Mouse (Mus musculus) liver, embryonic 13.5 days (tissue): ENCODE data around the gene Usp6nl. TPM values are rescaled to one million over a fixed set of nuclear protein-coding genes. Genes with fewer than 3 reads are reported as not detected.

Experiments used
- ATAC-seq: fragments of 200-750 bp; cut with Nextera tagmentation; 2 replicates; pipeline ENCODE4 v1.8.0; 2017; ENCODE audit warnings: low read depth, mild to moderate bottlenecking, moderate number of reproducible peaks, moderate library complexity
- DNase-seq: peaks from one replicate; pipeline ENCODE4 v3.0.0; 2022
- H3K27ac ChIP-seq: fragments of 300-500 bp; sonication (generic); 2 replicates; pipeline ENCODE4 v1.5.1; 2015; ENCODE audit warnings: moderate library complexity, mild to moderate bottlenecking, inconsistent platforms
- H3K27me3 ChIP-seq: fragments of 300-500 bp; sonication (generic); 2 replicates; pipeline ENCODE4 v1.6.1; 2015; ENCODE audit warnings: mild to moderate bottlenecking, inconsistent platforms
- H3K36me3 ChIP-seq: fragments of 300-500 bp; sonication (generic); 2 replicates; pipeline ENCODE4 v1.6.1; 2015; ENCODE audit warnings: mild to moderate bottlenecking, inconsistent platforms
- H3K4me1 ChIP-seq: fragments of 300-500 bp; sonication (generic); replicated peaks from 2 replicates; pipeline ENCODE4 v1.6.1; 2015; ENCODE audit warnings: inconsistent platforms
- H3K4me2 ChIP-seq: fragments of 300-500 bp; sonication (generic); 2 replicates; pipeline ENCODE4 v1.6.1; 2015; ENCODE audit warnings: inconsistent platforms, mild to moderate bottlenecking, moderate library complexity
- H3K4me3 ChIP-seq: fragments of 300-500 bp; sonication (generic); replicated peaks from 2 replicates; pipeline ENCODE4 v1.5.1; 2015; ENCODE audit warnings: mild to moderate bottlenecking, inconsistent platforms
- H3K9ac ChIP-seq: fragments of 300-500 bp; sonication (generic); 2 replicates; pipeline ENCODE4 v1.6.1; 2015; ENCODE audit warnings: mild to moderate bottlenecking, inconsistent platforms
- H3K9me3 ChIP-seq: fragments of 300-500 bp; sonication (generic); replicated peaks from 2 replicates; pipeline ENCODE4 v1.6.1; 2016; ENCODE audit warnings: inconsistent platforms
- WGBS: fragments of 180-500 bp; shearing (Covaris S2); methylation state at CpG from one replicate; pipeline ENCODE4 v1.1.7; 2015; ENCODE audit not compliant: insufficient replicate concordance; 5-methylcytosine and 5-hydroxymethylcytosine counted together
- polyA plus RNA-seq: library from polyadenylated mRNA; unstranded; fragments of >200 nt; fragmentation: Nextera tagmentation; extraction: Ambion mirVana; gene quantifications from 2 replicates; pipeline ENCODE4 v1.2.1, GENCODE M21; 2015

The Usp6nl gene
- polyA plus RNA-seq, 1 experiment from 2014 or later, result 3.4 TPM

DNA sequence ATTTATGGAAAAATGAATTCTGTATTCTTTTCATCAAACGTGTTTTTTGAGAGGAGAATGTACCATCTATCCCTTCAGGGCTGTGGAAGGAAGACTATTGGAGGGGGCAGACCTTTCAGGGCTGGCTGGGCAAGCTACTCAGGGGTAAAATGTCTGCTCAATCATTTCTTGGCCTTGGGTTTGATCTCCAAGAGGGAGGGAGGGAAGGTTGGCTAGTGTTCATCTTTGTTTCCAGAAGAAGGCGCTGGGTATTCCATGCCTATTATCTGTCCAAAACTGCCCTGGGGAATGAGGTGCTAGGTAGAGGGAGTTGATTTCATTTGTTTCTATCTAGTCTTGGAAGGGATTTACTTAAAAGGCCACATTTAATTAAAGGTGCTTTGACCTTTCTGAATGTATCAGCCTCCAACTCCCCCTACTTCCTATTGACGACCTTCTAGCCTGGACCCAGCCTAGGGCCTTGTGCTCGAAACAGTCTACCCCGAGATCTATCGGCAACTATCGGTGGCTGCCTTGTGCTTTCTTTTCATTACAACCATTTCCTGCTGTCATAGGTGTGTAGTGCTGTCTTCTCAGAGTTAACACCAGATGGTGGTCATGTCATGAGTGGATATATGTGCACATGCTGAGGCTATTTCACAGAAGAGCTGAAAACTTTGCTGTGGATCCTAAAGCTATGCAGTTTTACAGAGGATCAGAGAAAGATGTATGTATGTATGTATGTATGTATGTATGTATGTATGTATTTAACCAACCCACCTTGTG is 28.6 kb downstream of the Usp6nl start:
- ATAC-seq (no peak), DNase-seq (no peak)
- Histone ChIP-seq H3K4me2 (no peak overlapping the region), H3K4me3 (no peak overlapping the region), H3K27me3 (no peaks in the 10 kb centered on the region), H3K27ac (no peak overlapping the region), H3K9ac (no peak overlapping the region), H3K36me3 (peaks cover 2% of the 10 kb centered on the region), H3K9me3 (no peaks in the 10 kb centered on the region; the same call in 1 of the 2 replicates), H3K4me1 (peaks cover 35% of the 10 kb centered on the region)
- 79% methylated on average over 7 of the region's 7 CpGs for WGBS

DNA sequence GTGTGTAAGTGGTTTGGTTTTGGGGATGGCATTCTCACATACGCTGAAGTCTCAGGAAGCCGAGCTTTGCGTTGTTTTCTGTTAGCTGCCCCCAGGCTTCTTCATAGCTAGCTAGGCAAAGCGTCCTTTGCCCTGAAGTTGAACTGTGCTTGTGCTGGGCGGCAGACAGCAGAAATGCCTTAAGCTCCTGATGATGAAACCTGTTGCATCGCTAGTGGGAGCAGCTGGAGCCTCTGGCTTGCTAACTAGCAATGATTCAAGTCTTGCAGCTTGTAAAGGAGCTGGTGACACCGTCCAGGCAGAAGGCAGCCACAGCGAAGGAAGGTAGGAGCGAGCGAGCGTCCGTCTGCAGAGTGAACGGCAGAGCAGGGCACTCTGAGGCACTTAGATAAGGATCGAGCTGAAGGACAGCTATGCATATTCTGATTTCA is 30.1 kb downstream of the Usp6nl start:
- DNase-seq, result no peak
- Histone ChIP-seq H3K9me3 (no peaks in the 10 kb centered on the region), H3K9ac (no peak overlapping the region), H3K4me3 (no peak overlapping the region), H3K27ac (0 out of 2 replicates have a peak overlapping the region, but pooled peaks have one; percentile 15), H3K4me1 (peaks cover 41% of the 10 kb centered on the region), H3K27me3 (no peaks in the 10 kb centered on the region), H3K36me3 (no peaks in the 10 kb centered on the region), H3K4me2 (peak overlapping the region; percentile 29)
- WGBS, result 36% methylated on average over 14 of the region's 14 CpGs
- 0 out of 2 replicates have a peak, but pooled peaks have one; percentile 36 for ATAC-seq

DNA sequence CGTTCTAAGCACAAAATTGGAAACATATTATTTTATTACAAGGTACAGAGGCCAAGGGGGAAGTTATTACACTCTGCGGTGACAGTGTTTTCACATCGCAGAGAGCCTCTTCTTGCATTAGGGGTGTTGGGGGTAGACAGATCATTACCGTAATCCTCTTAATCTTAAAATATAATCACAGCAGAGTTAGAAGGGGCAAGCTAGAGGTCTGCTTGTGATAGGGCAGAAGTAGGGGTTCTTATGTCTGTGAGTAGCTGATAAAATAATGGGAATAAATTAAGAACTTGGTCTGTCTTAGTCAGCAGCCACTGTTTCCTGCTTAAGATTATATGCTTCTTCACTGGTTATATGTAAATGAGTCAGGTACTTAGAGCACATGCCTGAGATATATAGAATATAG is 30.6 kb downstream of the Usp6nl start:
- 38% methylated on average over 4 of the region's 4 CpGs for WGBS
- Histone ChIP-seq H3K4me1 (peaks cover 45% of the 10 kb centered on the region), H3K9me3 (no peaks in the 10 kb centered on the region), H3K9ac (no peak overlapping the region), H3K27ac (no peak overlapping the region), H3K27me3 (no peaks in the 10 kb centered on the region), H3K36me3 (no peaks in the 10 kb centered on the region), H3K4me2 (peak overlapping the region; percentile 29), H3K4me3 (no peak overlapping the region)
- DNase-seq, result no peak
- peak; percentile 45 for ATAC-seq

DNA sequence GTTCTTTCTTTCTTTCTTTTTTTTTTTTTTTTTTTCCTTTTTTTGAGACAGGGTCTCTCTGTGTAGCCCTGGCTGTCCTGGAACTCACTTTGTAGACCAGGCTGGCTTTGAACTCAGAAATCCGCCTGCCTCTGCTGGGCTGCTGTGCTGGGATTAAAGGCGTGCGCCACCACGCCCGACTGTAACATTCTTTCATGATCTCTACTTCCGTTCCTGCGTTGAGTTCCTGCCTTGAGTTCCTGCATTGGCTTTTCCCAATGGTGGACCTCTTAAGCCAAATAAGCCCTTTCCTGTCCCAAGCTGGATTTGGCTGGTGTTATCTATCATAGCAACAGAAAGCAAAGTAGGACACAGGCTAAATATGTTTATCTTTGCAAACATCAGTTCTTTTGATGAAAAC is 34.8 kb downstream of the Usp6nl start:
- no peaks in the 10 kb centered on the region for H3K9me3 ChIP-seq
- ATAC-seq, result no peak
- WGBS, result 86% methylated on average over 7 of the region's 7 CpGs

DNA sequence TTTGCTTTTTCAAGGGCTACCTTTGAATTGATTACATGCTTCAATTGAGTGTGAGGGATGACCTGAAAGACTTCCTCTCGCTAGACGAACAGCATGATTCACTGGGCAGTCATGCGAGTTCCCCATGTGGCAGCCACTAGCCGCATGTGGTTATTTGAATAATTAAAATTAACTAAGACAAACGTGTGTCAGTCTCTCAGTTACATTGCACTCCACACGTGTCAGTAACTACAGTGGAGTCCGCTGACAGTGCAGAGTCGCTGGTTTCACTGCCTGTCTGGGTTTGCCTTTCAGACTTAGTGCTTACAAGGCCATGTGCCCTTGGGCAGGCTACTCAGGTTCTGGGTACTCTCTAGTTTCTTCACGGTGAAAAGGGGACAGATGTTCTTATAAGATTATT is 37.2 kb downstream of the Usp6nl start:
- no peak overlapping the region for H3K9ac ChIP-seq
- 66% methylated on average over 9 of the region's 9 CpGs for WGBS
- no peaks in the 10 kb centered on the region for H3K27me3 ChIP-seq
- H3K4me1 ChIP-seq, result peaks cover 51% of the 10 kb centered on the region
- no peak overlapping the region for H3K4me3 ChIP-seq
- ATAC-seq, result no peak
- H3K27ac ChIP-seq, result no peak overlapping the region
- no peak for DNase-seq
- H3K4me2 ChIP-seq, result no peak overlapping the region
- no peaks in the 10 kb centered on the region for H3K36me3 ChIP-seq
- H3K9me3 ChIP-seq, result no peaks in the 10 kb centered on the region

More for the DNA sequence above, 34.8 kb downstream of the Usp6nl start:
- Histone ChIP-seq H3K36me3 (no peaks in the 10 kb centered on the region), H3K27ac (no peak overlapping the region), H3K4me1 (peaks cover 52% of the 10 kb centered on the region), H3K9ac (no peak overlapping the region), H3K27me3 (no peaks in the 10 kb centered on the region), H3K4me3 (no peak overlapping the region), H3K4me2 (no peak overlapping the region)
- DNase-seq, result no peak

DNA sequence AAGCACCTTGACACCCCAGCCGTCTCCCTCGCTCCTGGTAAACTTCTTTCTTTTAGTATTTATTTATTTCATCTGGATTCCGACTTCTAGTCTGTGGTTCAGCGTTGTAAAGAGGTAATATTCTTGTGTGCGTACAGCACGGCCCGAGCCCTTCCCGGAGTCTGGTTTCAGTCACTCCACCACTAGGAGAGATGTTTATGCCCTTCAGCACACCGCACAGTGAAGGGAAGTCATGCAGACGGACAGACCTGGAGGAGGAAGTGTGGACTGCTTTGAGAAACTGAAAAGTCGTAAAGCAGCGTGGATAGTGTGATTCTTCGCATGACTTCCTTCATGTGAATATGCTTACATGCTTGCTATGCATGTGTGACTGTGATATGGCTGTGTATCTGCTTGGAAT is 40.7 kb downstream of the Usp6nl start:
- Histone ChIP-seq H3K9me3 (no peaks in the 10 kb centered on the region), H3K9ac (no peak overlapping the region), H3K4me2 (no peak overlapping the region), H3K4me3 (no peak overlapping the region), H3K36me3 (no peaks in the 10 kb centered on the region), H3K4me1 (peaks cover 64% of the 10 kb centered on the region), H3K27ac (0 out of 2 replicates have a peak overlapping the region, but pooled peaks have one; percentile 2), H3K27me3 (no peaks in the 10 kb centered on the region)
- 57% methylated on average over 13 of the region's 13 CpGs for WGBS
- ATAC-seq, result no peak
- no peak for DNase-seq

DNA sequence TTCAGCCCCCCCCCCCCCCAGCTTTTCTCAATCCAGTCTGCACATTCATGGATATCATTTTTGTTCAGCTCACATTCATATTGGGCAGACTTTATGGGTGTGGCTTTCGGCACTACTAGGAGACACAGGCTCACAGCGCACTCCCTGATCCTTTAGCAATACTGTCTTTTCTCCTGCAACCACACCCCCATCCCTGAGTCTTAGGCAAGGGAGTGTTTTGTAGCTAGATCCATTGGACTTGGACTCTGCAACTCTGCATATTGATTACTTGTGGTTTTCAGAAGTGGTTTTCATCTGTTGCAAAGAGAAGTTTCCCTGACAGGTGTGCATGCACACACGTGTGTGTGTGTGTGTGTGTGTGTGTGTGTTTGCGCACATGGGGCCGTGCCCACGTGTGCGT is 41.5 kb downstream of the Usp6nl start:
- H3K27ac ChIP-seq, result no peak overlapping the region
- DNase-seq (no peak), ATAC-seq (no peak)
- H3K4me3 ChIP-seq, result no peak overlapping the region
- H3K9me3 ChIP-seq, result no peaks in the 10 kb centered on the region
- no peaks in the 10 kb centered on the region for H3K36me3 ChIP-seq
- WGBS, result 76% methylated on average over 7 of the region's 7 CpGs
- H3K27me3 ChIP-seq, result no peaks in the 10 kb centered on the region
- no peak overlapping the region for H3K4me2 ChIP-seq
- H3K4me1 ChIP-seq, result peaks cover 61% of the 10 kb centered on the region
- no peak overlapping the region for H3K9ac ChIP-seq

DNA sequence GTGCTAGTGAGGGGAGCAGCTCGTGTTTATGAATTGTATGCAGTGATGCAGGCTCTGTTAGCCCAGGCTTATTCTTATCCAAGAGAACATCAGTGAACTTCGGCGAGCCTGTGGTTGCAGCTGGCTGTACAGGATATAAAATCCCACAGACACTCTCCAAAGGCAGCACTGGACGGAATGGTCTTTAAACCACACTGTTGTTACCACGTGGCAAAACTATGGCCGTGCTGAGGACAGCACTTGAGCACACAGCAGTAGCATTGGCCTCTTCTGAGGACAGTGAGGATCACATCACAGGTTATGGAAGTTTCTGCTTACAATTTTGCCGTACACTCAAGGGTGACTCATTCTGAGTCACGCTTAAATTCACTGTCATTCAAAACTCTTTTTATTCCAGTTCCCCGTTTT is 44.1 kb downstream of the Usp6nl start:
- Histone ChIP-seq H3K36me3 (no peaks in the 10 kb centered on the region), H3K4me3 (no peak overlapping the region), H3K27me3 (no peaks in the 10 kb centered on the region), H3K9ac (no peak overlapping the region), H3K4me1 (peaks cover 60% of the 10 kb centered on the region), H3K27ac (no peak overlapping the region), H3K9me3 (no peaks in the 10 kb centered on the region), H3K4me2 (no peak overlapping the region)
- DNase-seq, result no peak
- ATAC-seq, result peak; percentile 59
- WGBS, result 27% methylated on average over 9 of the region's 9 CpGs

DNA sequence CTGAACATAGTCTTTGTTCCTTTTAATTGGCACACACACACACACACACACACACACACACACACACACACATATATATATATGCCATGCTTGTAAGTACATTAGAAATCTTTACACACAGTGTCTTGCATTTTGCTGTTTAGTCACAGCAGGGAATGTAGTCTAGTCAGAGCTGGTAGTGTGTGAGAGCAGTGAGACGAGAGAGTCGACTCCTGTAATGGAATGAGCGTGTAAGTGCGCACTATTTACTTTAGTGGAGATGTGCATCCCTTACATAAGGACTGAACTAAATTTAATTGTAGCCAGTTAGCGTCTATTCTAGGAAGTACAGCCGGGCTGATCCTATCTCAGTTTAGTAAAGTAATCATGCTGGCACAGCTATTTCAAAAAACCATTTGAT is 44.5 kb downstream of the Usp6nl start:
- H3K27me3 ChIP-seq, result no peaks in the 10 kb centered on the region
- no peak overlapping the region for H3K4me2 ChIP-seq
- H3K36me3 ChIP-seq, result no peaks in the 10 kb centered on the region
- WGBS, result 70% methylated on average over 6 of the region's 6 CpGs
- no peaks in the 10 kb centered on the region for H3K9me3 ChIP-seq
- DNase-seq, result no peak
- H3K4me3 ChIP-seq, result no peak overlapping the region
- H3K4me1 ChIP-seq, result peaks cover 59% of the 10 kb centered on the region
- no peak overlapping the region for H3K9ac ChIP-seq
- H3K27ac ChIP-seq, result no peak overlapping the region
- no peak for ATAC-seq

DNA sequence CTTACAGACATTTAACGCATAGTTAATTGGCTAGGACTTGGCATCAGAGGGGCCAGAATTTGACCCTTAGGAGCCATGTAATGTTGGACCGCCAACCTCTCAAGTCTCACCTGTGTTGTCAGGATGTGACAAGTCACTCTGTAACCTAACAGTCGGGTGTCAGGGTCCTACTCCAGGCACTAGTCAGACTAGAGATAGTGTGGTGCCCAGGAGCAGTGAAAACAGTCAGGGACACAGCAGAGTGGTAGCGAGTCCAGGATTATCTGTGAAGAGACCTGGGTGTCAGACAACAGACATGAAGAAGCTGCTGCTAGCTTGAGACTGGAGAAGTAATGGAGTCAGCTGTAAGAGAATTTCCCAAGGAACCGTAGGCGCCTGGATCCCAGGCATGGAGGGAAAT is 45.0 kb downstream of the Usp6nl start:
- H3K36me3 ChIP-seq, result no peaks in the 10 kb centered on the region
- ATAC-seq (no peak), DNase-seq (no peak)
- peaks cover 55% of the 10 kb centered on the region for H3K4me1 ChIP-seq
- no peak overlapping the region for H3K4me2 ChIP-seq
- H3K27ac ChIP-seq, result no peak overlapping the region
- H3K27me3 ChIP-seq, result no peaks in the 10 kb centered on the region
- H3K9me3 ChIP-seq, result no peaks in the 10 kb centered on the region
- H3K9ac ChIP-seq, result no peak overlapping the region
- H3K4me3 ChIP-seq, result no peak overlapping the region
- WGBS, result 79% methylated on average over 6 of the region's 6 CpGs

DNA sequence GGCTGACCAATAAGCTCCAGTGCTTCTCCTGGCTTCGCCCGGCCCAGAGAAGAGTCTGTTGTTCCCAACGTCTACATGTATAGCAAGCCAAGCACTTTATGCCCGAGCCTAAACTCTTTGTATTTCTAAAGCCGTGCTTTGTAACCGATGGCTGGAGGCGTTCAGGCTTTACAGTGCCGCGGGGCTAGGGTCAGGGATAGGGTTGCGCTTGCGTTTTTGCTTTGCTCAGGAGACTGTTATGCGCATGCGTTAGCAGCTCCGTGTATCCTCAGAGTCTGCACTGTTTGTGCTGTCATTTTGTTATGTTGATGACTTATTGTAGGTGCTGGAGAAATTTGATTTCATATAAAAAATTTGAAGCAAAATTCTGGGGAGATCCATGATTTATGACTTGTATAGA is 51.7 kb downstream of the Usp6nl start:
- H3K9ac ChIP-seq, result no peak overlapping the region
- no peak overlapping the region for H3K4me2 ChIP-seq
- ATAC-seq (no peak), DNase-seq (no peak)
- H3K36me3 ChIP-seq, result peaks cover 3% of the 10 kb centered on the region; the same call in 1 of the 2 replicates
- 90% methylated on average over 14 of the region's 14 CpGs for WGBS
- H3K27me3 ChIP-seq, result no peaks in the 10 kb centered on the region
- H3K4me1 ChIP-seq, result peaks cover 40% of the 10 kb centered on the region
- H3K27ac ChIP-seq, result no peak overlapping the region
- no peaks in the 10 kb centered on the region for H3K9me3 ChIP-seq
- H3K4me3 ChIP-seq, result no peak overlapping the region

DNA sequence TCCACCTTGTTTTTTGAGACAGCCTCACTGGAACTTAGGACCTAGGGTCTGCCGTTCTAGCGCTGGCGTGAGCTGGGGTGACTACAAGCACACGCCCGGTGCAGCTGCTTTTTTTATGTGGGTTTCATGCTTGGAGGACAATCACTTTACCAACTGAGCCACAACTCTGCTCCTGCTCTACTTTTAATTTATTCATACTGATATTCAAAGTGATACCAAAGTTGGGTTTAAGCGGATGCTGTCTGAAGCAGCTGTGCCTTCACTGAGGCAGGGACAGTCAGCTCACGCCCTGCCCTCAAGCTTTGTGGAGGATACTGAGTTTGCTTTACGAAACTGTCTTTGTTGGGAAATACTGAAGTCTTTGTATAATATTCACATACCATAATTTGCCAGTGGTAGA is 53.6 kb downstream of the Usp6nl start:
- Histone ChIP-seq H3K27ac (no peak overlapping the region), H3K27me3 (no peaks in the 10 kb centered on the region), H3K4me3 (no peak overlapping the region), H3K4me2 (no peak overlapping the region), H3K36me3 (peaks cover 3% of the 10 kb centered on the region; the same call in 1 of the 2 replicates), H3K9me3 (no peaks in the 10 kb centered on the region), H3K9ac (no peak overlapping the region), H3K4me1 (peaks cover 40% of the 10 kb centered on the region)
- WGBS, result 82% methylated on average over 8 of the region's 8 CpGs
- DNase-seq (no peak), ATAC-seq (no peak)
